Mouse (Mus musculus) adrenal gland, adult 2 months (tissue): ENCODE results near the gene Snx21. TPM values are rescaled to one million over a fixed set of nuclear protein-coding genes. Genes with fewer than 3 reads are reported as not detected.

Source experiments
- DNase-seq: peaks from one replicate; pipeline ENCODE4 v3.0.0; 2021
- long read RNA-seq: library from polyadenylated mRNA; stranded (forward); transcript quantifications from one replicate; pipeline ENCODE4 v2.0.0, GENCODE M21; 2021
- polyA plus RNA-seq: library from polyadenylated mRNA; depleted of rRNA; stranded (reverse); fragments of >200 nt; gene quantifications from 2 replicates; pipeline ENCODE4 v1.2.3, GENCODE M21; 2012; rRNA removed
- total RNA-seq, 2 experiments: library from RNA; stranded (reverse); gene quantifications; 2 replicates each; pipeline ENCODE4 v1.2.3; 2021

Gene Snx21
- total RNA-seq (10 to 100 TPM; 26.5 to 43.1 TPM), polyA plus RNA-seq (109 and 111 TPM in 2 replicates)
- long read RNA-seq, transcript Snx21-201 (3 exons, 2,590 nt) = major isoform, 20 of 58 reads
- long read RNA-seq, transcript Snx21-204 (3 exons, 1,825 nt) = minor isoform, 17 of 58 reads
- long read RNA-seq, partial matches to known transcripts = 2 of 58 reads
- long read RNA-seq, other reads (novel, unspliced or antisense) = 15 of 58 reads

DNA sequence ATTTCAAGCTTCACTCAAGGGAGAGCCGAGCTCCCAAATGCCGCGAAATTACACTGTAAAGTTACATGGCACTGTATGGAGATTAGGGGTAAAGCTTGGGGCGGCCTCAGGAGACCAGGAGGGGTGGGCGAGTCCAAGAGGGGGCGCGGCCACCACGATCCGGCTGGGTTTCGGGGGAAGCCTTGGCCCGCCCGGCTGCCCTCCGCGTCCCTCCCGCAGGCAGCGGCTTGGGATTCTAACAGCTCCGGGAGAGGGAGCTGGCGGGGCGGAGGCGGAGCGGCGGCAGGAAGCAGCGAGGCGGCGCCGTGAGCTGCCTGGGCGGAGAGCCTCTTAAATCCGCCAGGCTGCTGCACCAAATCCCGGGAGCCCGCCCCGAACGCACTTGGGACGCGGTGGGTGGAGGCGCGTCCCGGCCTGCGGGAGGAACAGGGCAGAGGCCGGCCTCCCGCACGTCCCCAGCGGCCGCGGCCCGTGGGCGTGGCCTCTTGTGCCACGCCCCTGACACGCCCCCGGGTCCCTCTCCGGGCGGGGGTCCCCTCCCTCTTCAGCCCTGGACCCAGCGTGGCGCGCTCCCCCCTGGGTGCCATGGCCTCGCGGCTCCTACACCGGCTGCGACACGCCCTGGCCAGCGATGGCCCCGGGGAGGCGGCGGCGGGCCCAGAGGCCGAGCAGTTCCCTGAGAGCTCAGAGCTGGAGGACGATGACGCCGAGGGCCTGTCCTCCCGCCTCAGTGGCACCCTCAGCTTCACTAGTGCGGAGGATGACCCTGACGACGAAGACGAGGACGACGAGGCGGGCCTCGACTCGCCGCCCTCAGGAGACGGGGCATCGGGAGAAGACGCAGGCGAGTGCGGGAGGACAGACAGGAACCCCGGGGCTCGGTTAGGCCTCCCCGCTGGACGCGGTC is at the start of gene Snx21:
Snx21 (plus strand) TSS at position 343 of the 907 bp plus-strand sequence.
- DNase-seq = peak; percentile 98

DNA sequence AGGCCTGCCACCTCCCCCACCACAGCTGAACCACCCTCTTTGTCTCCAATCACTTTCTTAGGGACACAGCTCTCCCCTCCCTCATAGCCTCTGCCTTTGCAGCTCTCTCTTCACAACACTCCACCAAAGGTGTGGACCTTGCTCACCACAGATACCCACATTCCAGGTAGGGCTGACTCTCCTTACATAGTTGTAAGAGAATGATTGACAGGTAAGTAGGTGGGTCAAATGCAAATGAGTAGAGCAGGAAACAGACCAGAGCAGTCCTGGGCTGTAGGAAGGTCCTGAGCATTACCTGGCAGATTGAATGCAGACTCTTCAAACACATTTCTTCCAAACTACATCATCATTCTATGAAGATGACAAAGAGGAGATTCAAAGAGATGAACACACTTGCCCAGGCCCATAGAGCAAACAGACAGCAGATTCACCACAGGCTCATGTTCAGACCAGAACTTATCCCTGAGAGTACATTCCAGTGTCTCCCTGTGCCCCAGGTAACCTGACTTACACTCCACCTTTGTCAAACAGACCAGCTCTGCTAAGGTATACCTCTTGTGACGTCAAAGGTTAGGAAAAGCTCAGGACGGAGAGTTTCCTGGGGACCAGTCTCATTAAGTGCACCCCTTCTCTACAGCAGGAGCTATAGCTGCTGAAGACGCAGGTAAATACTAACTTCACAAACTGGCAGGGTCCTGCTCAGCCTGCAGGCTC is 48.1 kb upstream of the Snx21 start:
- no peak for DNase-seq

DNA sequence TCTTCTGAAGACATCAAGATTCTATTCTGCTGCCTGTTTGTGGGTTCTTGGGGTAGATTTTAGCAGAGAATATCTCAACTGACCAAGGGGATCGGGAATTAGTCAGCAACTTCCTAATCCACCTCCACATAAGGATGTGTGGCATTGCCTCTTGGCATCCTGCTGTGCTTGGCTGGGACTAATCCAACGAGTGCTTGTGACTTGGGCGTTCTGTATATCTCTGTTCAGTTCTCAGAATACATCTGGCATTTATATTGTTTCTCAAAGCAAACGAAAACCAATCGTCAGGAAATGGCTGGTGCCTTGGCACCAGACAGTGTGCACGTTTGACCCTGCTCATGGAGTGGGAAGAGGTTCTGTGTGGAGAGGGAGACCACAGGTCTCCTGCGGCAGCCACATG is 45.7 kb upstream of the Snx21 start:
- DNase-seq = no peak

- no peak for DNase-seq
Observed at GRCm38 (mm10) chr2:164744987-164745386, 40.6 kb upstream of the Snx21 start.

- DNase-seq = peak; percentile 96
Observed at GRCm38 (mm10) chr2:164745843-164746479, 39.7 kb upstream of the Snx21 start, which contains the start of the genes Wfdc3 and Dnttip1. Wfdc3 (minus strand) TSS chr2:164745931. Dnttip1 (plus strand) TSS chr2:164745983.

DNA sequence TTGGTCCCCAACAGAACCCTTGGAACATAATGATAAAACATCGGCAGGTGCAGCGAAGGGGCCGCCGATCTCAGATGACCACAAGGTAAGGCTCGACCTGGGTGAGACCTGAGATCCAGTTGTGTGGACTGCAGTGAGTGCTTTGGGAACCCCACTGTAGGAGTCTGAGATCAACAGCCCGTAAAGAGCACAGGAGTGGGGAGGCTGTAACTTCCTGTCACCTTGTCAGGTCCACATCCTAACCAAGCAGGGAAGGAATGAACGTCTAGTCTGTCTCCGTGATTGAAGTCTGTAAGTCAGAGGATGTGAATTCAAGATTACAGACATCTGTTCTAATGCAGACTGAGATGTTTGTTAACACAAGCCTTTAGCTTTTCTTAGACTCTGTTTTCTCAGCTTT is 38.9 kb upstream of the Snx21 start:
- DNase-seq = no peak

DNA sequence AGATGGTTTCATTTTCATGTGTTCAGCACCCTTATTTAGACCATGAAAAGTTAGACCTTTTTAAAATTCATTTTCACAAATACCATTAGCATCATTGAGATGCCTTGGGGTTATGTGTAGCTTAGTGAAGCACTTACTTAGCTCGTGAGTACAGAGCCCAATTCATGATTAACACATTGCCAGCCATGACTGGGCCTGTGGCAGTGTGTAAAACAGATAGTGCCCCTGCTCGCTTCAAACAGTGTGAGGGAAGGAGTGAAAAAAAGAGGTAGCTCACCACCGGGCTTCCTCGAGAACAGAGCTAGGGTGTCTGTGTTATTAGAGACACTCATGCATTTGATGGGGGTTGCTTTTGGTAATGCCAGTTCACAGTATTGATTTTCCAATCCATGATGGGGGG is 37.4 kb upstream of the Snx21 start:
- no peak for DNase-seq

- DNase-seq = peak; percentile 50
Observed at GRCm38 (mm10) chr2:164748991-164749390, 36.6 kb upstream of the Snx21 start.

DNA sequence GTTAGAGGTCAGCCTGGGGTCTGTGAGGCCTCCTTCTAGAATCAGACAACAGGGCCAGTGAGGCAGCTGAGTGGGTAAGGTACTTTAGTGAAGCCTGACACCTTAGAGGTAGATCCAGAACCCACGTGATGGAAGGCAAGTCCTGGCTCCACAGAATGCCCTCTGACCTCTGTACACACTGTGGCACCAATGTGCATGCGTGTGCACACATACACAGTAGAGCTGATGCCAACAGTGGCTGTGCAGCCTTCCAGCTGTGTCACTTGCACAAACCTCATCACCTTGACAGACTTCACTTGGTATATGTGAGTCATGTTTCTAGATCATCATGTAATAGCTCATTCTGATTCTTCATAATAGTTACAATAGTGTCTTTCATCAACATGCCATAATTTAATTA is 33.2 kb upstream of the Snx21 start:
- DNase-seq = peak; percentile 30

GRCm38 (mm10) chr2:164754105-164754504 is 31.5 kb upstream of the Snx21 start:
- no peak for DNase-seq

GRCm38 (mm10) chr2:164754800-164755199 is 30.8 kb upstream of the Snx21 start:
- no peak for DNase-seq

DNA sequence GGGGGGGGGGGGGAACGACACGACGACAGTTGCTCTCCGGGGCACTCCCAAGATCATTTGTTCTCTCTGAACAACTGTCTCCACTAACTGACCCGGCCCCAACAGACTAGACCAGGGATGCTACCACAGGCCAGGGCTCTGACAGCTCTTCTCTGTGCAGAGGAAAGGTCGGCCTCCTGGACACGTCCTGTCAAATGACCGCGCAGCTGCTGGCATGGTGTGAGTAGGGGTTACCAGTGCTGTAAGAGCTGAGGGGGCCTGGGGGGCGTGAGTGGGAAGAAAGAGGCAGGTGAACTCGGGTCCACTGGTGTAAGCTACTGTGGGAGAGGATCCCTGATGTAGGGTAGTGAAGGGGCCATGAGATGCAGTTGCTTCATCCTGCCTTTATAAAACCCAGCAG is 27.8 kb upstream of the Snx21 start:
- no peak for DNase-seq

- DNase-seq = no peak
Observed at GRCm38 (mm10) chr2:164758692-164759091, 26.9 kb upstream of the Snx21 start.

DNA sequence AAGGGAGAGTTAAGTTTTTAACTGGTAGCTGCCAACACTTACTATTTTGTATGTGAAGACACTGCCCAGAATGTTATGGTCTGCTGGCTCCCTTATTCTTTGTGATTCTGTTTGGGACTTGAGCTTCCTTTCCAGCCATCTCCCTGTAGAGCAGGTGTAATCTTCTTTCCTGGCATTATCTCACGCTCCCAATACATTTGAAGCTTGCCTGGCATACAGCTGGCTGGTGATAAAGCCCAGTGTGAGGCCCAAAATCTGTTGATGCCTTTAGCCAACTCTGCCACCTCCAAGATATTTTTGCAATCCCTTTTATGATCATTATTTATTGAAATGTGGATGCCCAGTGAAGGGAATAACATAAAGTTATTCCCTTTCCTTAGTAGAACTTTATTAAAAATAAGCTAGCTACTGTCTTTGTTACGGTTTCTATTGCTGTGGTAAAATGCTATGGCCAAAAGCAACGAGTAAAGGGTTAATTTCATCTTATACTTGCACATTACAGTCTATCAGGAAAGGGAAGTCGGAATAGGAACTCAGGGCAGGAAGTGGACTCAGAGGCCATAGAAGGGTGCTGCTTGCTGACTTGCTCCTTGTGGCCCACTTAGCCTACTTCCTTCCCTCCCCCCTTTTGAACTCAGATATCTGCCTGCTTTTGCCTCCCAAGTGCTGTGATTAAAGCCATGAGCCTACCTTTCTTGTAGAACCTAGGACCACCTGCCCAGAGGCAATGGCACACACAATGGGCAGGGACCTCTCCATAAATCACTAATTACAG is 25.4 kb upstream of the Snx21 start:
- no peak for DNase-seq

DNA sequence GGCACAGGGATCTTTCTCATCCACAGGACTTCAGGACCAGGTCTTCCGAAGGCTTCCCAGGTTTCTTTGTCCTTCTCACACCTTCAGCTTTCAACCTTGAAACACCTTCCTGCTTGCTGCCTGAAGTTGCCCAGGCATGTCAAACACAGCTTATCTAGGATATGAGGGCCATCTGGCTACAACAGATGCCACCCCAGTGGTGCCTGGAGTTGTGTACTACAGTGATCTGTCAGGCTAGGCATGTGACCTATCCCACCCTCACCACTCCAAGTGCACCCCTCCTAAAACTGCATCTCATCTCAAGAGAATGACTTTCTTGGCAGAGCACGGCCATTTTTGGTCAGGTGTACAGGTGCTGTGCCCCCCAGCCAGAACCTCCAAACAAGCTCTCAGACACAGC is 24.1 kb upstream of the Snx21 start:
- DNase-seq = no peak

GRCm38 (mm10) chr2:164761971-164762370 is 23.7 kb upstream of the Snx21 start:
- DNase-seq = no peak

GRCm38 (mm10) chr2:164762593-164762992 is 23.0 kb upstream of the Snx21 start:
- DNase-seq = no peak

GRCm38 (mm10) chr2:164765841-164766240 is 19.8 kb upstream of the Snx21 start:
- no peak for DNase-seq

GRCm38 (mm10) chr2:164767812-164768540 is 17.6 kb upstream of the Snx21 start:
- DNase-seq = peak; percentile 52

GRCm38 (mm10) chr2:164769258-164770037 is 16.2 kb upstream of the Snx21 start, which contains the start of gene Ube2c:
Ube2c (plus strand) TSS chr2:164769898.
- DNase-seq = peak; percentile 99
